Mouse (Mus musculus) intestine, embryonic 14.5 days (tissue): Measurements from ENCODE around the gene Rab3gap1. TPM values are rescaled to one million over a fixed set of nuclear protein-coding genes. Genes with fewer than 3 reads are reported as not detected.

Source experiments
- ATAC-seq: fragments of 200-750 bp; cut with Nextera tagmentation; replicated peaks from 2 replicates; pipeline ENCODE4 v1.8.0; 2017; ENCODE audit warnings: low read depth, moderate number of reproducible peaks, moderate TSS enrichment, moderate library complexity; ENCODE audit not compliant: low FRiP score, low TSS enrichment
- DNase-seq: peaks from one replicate; pipeline ENCODE4 v3.0.0-alpha.2; 2018; ENCODE audit warnings: low spot score
- H3K27ac ChIP-seq: fragments of 300-500 bp; sonication (generic); 2 replicates; pipeline ENCODE4 v1.5.1; 2014; ENCODE audit warnings: low read depth, mild to moderate bottlenecking, control low read depth
- H3K27me3 ChIP-seq: fragments of 300-500 bp; sonication (generic); replicated peaks from 2 replicates; pipeline ENCODE4 v1.6.1; 2014; ENCODE audit warnings: low read length, control low read depth; ENCODE audit not compliant: control insufficient read depth, insufficient read depth
- H3K36me3 ChIP-seq: fragments of 300-500 bp; sonication (generic); 2 replicates; pipeline ENCODE4 v1.6.1; 2014; ENCODE audit warnings: low read length, control low read depth; ENCODE audit not compliant: control insufficient read depth, insufficient read depth
- H3K4me1 ChIP-seq: fragments of 300-500 bp; sonication (generic); replicated peaks from 2 replicates; pipeline ENCODE4 v1.6.1; 2014; ENCODE audit warnings: low read length, control low read depth, mixed read lengths; ENCODE audit not compliant: control insufficient read depth, insufficient read depth
- H3K4me2 ChIP-seq: fragments of 300-500 bp; sonication (generic); 2 replicates; pipeline ENCODE4 v1.6.1; 2014; ENCODE audit warnings: low read length
- H3K4me3 ChIP-seq: fragments of 300-500 bp; sonication (generic); 2 replicates; pipeline ENCODE4 v1.5.1; 2014; ENCODE audit warnings: low read depth, low read length, control low read depth, mixed read lengths
- H3K9ac ChIP-seq: fragments of 300-500 bp; sonication (generic); 2 replicates; pipeline ENCODE4 v1.6.1; 2014; ENCODE audit warnings: mild to moderate bottlenecking, low read length
- H3K9me3 ChIP-seq: fragments of 300-500 bp; sonication (generic); 2 replicates; pipeline ENCODE4 v1.6.1; 2016; ENCODE audit warnings: low read length, control low read depth; ENCODE audit not compliant: control insufficient read depth
- WGBS: fragments of 180-500 bp; shearing (Covaris S2); extraction: QIAGEN DNeasy Blood & Tissue Kit; methylation state at CpG from one replicate; pipeline ENCODE4 v1.1.7; 2014; 5-methylcytosine and 5-hydroxymethylcytosine counted together
- polyA plus RNA-seq: library from polyadenylated mRNA; unstranded; fragments of >200 nt; fragmentation: Nextera tagmentation; extraction: Ambion mirVana; gene quantifications from 2 replicates; pipeline ENCODE4 v1.2.1, GENCODE M21; 2014

Rab3gap1 gene
- polyA plus RNA-seq, 1 experiment from 2014 or later, result 22.8 TPM

DNA sequence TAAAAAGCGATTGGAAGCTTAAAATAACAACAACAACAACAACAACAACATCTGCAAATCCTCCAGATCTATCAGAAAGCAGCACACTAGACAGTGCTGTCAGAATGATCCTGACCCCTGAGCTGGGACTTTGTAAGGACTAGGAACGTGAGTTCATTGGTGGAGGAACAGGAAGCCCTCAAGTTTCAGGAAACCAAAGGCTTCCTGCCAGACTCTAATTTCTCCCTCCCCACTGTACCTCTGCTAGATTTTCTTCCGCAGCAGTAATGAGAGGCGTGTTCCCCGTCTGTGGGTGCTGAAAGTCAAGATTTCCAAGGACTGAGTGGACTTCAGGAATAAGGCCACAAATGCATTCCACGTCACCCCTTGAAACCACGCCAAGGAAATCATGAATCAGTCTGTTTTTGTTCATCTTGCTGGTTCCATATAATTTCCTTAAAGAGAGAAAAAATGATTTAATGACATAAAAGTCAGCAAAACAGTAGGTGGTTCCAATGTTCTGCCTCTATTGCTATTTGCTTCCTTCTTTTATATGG is 18.4 kb upstream of the Rab3gap1 start:
- Histone ChIP-seq H3K27me3 (no peaks in the 10 kb centered on the region), H3K27ac (no peak overlapping the region), H3K4me1 (no peaks in the 10 kb centered on the region), H3K4me2 (no peak overlapping the region), H3K9ac (no peak overlapping the region), H3K36me3 (no peaks in the 10 kb centered on the region), H3K4me3 (no peak overlapping the region), H3K9me3 (peaks cover 8% of the 10 kb centered on the region; the same call in 1 of the 2 replicates)
- 76% methylated on average over 7 of the region's 7 CpGs for WGBS
- ATAC-seq, result no peak
- no peak for DNase-seq

DNA sequence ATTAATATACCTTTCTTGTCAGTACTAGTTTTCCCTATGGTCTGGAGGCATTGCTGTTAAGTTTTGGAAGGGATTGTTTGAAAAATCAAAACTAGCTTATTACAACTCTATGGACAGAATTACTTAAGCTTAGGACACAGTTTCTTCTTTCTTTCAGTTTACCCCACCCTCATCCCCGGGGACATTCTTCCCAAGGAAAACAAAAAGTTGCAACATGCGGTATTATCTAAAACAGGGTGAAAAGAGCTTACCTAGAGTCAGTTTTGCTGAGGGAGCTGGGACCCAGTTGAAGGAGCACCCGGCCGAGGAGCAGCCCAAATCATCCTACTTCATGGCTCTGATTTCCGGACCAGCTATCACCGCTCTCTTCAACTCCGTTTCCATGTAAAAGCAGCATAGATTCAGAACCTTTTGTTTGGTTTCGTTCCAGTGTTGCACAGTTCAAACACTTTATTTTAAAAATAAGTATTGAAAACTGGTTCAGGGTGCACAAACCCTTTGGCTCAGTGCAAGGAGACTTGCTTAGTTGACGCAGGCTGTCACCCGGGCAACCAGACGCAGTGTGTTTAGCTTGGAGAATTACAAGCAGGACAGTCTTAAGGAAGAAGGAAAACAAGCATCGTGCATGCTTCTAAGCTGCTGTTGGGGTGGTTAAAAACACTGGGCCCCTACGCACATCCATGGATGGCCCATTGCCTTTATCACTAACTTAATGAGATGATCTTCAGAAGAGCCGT is 13.9 kb upstream of the Rab3gap1 start, which contains the start of gene Map3k19:
Gene Map3k19, minus strand, starts transcription at position 546 of the 737 bp plus-strand sequence.
- H3K4me2 ChIP-seq, result no peak within 1 kb of the TSS
- H3K4me1 ChIP-seq, result no peaks in the 10 kb centered on the region
- DNase-seq (no peak), ATAC-seq (no peak)
- H3K4me3 ChIP-seq, result no peak within 1 kb of the TSS
- 75% methylated on average over 14 of the region's 14 CpGs for WGBS
- no peaks in the 10 kb centered on the region for H3K27me3 ChIP-seq
- H3K27ac ChIP-seq, result no peak within 1 kb of the TSS
- H3K9ac ChIP-seq, result no peak within 1 kb of the TSS
- H3K9me3 ChIP-seq, result peaks cover 8% of the 10 kb centered on the region; the same call in 1 of the 2 replicates
- no peaks in the 10 kb centered on the region for H3K36me3 ChIP-seq

DNA sequence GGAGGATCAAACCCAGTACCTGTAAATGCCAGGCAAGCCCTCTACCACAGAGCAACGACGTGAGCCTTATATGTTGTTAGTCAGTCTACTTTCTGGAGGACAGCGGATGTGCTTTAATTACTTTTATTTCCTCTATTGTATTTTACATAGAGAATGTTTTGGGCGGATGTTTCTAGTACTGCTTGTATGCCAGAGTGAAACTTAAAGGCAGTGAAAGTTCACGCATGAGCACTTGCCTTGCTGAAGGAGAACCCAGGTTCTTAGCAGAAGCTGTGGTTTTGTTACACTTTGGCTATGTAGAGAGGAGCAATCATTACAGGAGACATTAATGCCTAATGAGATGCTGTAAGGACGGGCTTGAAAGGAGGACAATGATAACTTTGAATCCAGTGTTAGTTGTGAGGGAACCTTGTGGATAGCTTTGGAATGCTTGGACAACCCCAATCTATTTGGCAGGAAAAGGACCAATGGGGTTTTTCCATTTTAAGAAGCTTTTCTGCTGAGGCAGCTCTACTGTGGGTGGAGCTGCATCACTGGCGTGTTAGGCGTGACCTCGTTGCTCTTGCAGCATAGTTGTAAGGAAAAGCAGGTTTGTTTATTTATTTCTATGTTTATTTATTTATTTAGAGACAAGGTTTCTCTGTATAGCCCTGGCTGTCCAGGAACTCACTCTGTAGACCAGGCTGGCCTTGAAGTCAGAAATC is 9.5 kb upstream of the Rab3gap1 start:
- Histone ChIP-seq H3K27ac (no peak overlapping the region), H3K27me3 (no peaks in the 10 kb centered on the region), H3K4me1 (no peaks in the 10 kb centered on the region), H3K9ac (no peak overlapping the region), H3K9me3 (no peaks in the 10 kb centered on the region), H3K4me2 (no peak overlapping the region), H3K4me3 (no peak overlapping the region), H3K36me3 (no peaks in the 10 kb centered on the region)
- 83% methylated on average over 9 of the region's 9 CpGs for WGBS
- ATAC-seq (no peak), DNase-seq (no peak)

DNA sequence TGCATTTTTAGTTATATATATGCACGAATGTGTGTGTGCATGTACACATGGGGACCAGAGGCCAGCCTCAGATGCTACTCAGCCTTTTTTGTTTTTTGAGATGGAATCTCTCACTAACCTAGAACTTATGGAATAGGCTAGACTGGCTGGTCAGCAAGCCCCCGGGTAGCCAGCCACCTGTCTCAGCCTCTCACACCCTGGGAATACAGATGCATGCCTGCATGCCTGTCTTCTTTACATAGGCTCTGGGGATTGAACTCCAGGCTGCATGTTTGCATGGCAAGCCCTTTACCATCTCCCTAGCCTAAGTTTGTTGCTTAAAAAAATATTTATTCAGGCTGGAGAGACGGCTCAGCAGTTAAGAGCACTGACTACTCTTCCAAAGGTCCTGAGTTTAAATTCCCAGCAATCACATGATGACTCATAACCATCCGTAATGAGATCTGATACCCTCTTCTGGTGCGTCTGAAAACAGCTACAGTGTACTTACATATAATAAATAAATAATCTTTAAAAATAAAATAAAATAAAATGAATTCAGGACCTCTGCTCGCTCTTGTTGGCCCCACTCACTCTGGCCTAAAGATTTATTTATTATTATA is 8.7 kb upstream of the Rab3gap1 start:
- Histone ChIP-seq H3K27me3 (no peaks in the 10 kb centered on the region), H3K27ac (no peak overlapping the region), H3K4me1 (no peaks in the 10 kb centered on the region), H3K9me3 (no peaks in the 10 kb centered on the region), H3K36me3 (no peaks in the 10 kb centered on the region), H3K9ac (no peak overlapping the region), H3K4me3 (no peak overlapping the region), H3K4me2 (no peak overlapping the region)
- DNase-seq (no peak), ATAC-seq (no peak)
- WGBS, result 68% methylated on average over 6 of the region's 6 CpGs

DNA sequence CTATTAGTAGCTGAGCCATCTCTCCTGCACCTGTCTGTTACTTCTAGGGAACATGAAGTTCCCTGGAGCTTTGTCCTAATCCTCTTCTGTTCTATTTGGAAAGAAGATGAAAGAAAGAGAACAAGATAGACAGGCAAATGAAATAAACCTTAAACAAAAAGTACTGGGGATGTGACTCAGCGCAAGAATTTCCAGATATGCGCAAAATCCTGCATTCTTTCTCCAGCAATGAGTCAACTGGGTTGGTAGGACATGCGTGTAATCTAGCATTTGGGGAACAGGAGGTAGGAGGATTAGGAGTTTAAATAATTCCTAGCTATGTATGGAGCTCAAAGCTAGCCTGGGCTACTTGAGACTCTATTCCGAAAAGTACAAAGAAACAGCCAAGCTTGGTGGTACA is 8.1 kb upstream of the Rab3gap1 start:
- Histone ChIP-seq H3K4me3 (no peak overlapping the region), H3K4me2 (no peak overlapping the region), H3K4me1 (no peaks in the 10 kb centered on the region), H3K36me3 (no peaks in the 10 kb centered on the region), H3K9ac (no peak overlapping the region), H3K9me3 (no peaks in the 10 kb centered on the region), H3K27me3 (no peaks in the 10 kb centered on the region), H3K27ac (no peak overlapping the region)
- ATAC-seq (no peak), DNase-seq (no peak)
- WGBS, result 87% methylated on average over 4 of the region's 4 CpGs

DNA sequence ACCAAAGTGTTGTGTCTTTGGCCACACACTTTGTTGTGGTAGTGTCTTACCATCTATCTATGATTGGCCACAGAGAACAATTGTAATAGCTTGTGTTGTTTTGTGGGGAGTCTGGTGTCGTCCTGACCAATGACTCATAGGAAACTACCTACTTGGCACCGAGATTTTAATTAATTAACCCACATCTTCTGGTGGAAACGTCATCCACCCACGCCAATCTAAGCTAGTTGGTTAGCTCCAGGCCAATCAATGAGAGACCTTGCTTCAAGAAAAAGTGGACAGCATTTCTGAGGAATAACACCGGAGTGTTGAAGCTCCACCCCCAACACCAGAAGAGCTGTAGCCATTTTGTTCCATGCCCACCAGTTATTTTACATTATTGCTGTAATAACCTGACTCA is 6.7 kb upstream of the Rab3gap1 start:
- no peak for DNase-seq
- Histone ChIP-seq H3K9me3 (no peaks in the 10 kb centered on the region), H3K27me3 (no peaks in the 10 kb centered on the region), H3K4me1 (no peaks in the 10 kb centered on the region), H3K4me2 (no peak overlapping the region), H3K4me3 (no peak overlapping the region), H3K27ac (no peak overlapping the region), H3K36me3 (no peaks in the 10 kb centered on the region), H3K9ac (no peak overlapping the region)
- no peak for ATAC-seq
- WGBS, result 93% methylated on average over 5 of the region's 5 CpGs

DNA sequence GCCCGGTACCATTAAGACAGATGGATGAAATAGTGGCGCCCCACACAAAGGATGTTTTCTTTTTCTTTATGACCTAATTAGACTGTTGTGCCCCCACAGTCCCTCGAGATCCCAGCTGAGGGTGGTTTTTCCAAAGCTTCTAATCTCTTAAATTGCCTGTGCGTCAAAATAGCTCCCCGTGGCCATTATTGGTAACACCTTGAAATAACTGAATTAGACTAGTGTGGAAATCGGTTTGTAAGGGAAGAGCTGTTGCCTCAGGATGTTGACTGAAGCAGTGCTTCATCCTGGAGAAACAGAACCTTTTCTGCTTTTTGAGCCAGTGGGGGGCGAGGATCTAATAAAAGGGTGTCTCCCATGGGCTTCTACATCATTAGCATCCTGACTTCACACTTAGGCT is 4.8 kb upstream of the Rab3gap1 start:
- no peak overlapping the region for H3K9ac ChIP-seq
- H3K4me1 ChIP-seq, result no peaks in the 10 kb centered on the region
- H3K9me3 ChIP-seq, result no peaks in the 10 kb centered on the region
- no peak overlapping the region for H3K27ac ChIP-seq
- H3K36me3 ChIP-seq, result no peaks in the 10 kb centered on the region
- DNase-seq, result no peak
- 68% methylated on average over 7 of the region's 7 CpGs for WGBS
- H3K4me3 ChIP-seq, result no peak overlapping the region
- H3K4me2 ChIP-seq, result no peak overlapping the region
- no peaks in the 10 kb centered on the region for H3K27me3 ChIP-seq
- ATAC-seq, result no peak

DNA sequence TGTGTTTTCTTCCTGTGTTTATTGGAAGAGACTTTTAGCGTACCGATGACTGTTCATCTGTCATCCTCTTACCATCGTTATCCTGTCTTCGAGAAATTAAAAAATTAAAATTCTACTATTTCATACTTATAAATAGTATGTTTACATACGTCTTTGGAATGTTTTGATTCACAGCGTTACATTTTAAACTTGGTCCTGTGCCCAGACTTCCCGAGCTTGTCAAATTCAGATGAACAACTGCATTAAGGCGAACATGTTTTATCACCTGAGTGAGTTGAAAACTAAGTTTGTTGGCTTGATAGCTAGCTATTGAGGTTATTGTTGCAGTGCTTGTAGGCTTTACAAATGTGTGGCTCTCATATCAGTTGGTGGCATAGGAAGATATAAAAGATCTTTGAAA is 703 bp downstream of the Rab3gap1 start:
- H3K4me2 ChIP-seq, result peak overlapping the region; percentile 75
- H3K36me3 ChIP-seq, result peaks cover 13% of the 10 kb centered on the region; the same call in 1 of the 2 replicates
- peak overlapping the region; percentile 83 for H3K4me3 ChIP-seq
- peak overlapping the region; percentile 67 for H3K9ac ChIP-seq
- no peaks in the 10 kb centered on the region for H3K27me3 ChIP-seq
- H3K9me3 ChIP-seq, result no peaks in the 10 kb centered on the region
- peak overlapping the region; percentile 81 for H3K27ac ChIP-seq
- no peak for ATAC-seq
- H3K4me1 ChIP-seq, result peaks cover 5% of the 10 kb centered on the region; the same call in 1 of the 2 replicates
- DNase-seq, result no peak
- 20% methylated on average over 8 of the region's 8 CpGs for WGBS
